7 mouse cellular contexts compared by ENCODE assay signal in the genomic region with DNA sequence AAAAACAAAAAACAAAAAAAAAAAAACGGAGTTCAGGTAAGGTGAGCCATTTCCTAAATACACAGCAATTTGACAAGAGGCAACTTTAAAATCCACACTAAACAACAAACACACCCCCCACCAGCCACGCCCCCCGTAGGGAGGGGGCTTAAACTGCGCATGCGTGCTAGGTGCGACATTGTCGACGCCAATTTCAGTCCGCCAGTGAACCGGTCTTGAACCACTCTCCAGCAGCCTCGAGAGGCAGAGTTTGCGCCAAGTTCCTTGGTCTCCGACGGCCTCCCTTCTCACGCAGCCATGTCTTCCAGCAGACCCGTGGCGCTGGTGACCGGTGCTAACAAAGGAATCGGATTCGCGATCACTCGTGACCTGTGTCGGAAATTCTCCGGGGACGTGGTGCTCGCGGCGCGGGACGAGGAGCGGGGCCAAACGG. TPM values are rescaled to one million over a fixed set of nuclear protein-coding genes. Genes with fewer than 3 reads are reported as not detected.
DNase-seq lines count a peak whose midpoint lies in the region; ATAC-seq and TF ChIP-seq lines count a peak whose summit lies in the region.

No protein-coding gene starts in this region.

- peaks cover 37% of the 10 kb centered on the region for H3K4me1 ChIP-seq in embryonic facial prominence, embryonic 10.5 days
- H3K4me1 ChIP-seq in limb, embryonic 11.5 days (ENCODE audit: control insufficient read depth, insufficient read depth, low read length), result 0 out of 2 replicates have a peak, but pooled peaks cover 11% of the 10 kb centered on the region
- peaks cover 36% of the 10 kb centered on the region for H3K4me1 ChIP-seq in midbrain, embryonic 13.5 days (replicated peaks)
- H3K4me1 ChIP-seq in small intestine, adult 2 months (ENCODE audit: control insufficient read depth, insufficient read depth, insufficient read length, low read length), result peaks cover 9% of the 10 kb centered on the region; the same call in 1 of the 2 replicates

- peak overlapping the region; percentile 79 for H3K4me2 ChIP-seq in limb, embryonic 11.5 days (ENCODE audit: low read depth, severe bottlenecking)
- H3K4me2 ChIP-seq in midbrain, embryonic 13.5 days (replicated peaks), result peak overlapping the region; percentile 84

- 0 out of 2 replicates have a peak, but pooled peaks have one; percentile 13 for TF ChIP-seq CTCF in small intestine, adult 2 months (IDR thresholded peaks at IDR 0.05; ENCODE audit: extremely low read depth, insufficient read length, insufficient replicate concordance, low read depth, low read length)

- DNase-seq in adrenal gland, postnatal 10 days, result peak; percentile 93
- DNase-seq in embryonic facial prominence, embryonic 10.5 days (ENCODE audit: low spot score), result peak; percentile 89
- peak; percentile 98 for DNase-seq in heart, adult 11 months
- DNase-seq in kidney, adult 11 months, result peak; percentile 85
- DNase-seq in limb, embryonic 11.5 days (ENCODE audit: low spot score), result peak; percentile 93

- H3K27ac ChIP-seq in embryonic facial prominence, embryonic 10.5 days (replicated peaks), result peak overlapping the region; percentile 89
- no peak overlapping the region; the same call in 1 of the 2 replicates for H3K27ac ChIP-seq in limb, embryonic 11.5 days (replicated peaks; ENCODE audit: low read depth, low read length)
- peak overlapping the region; percentile 83 for H3K27ac ChIP-seq in midbrain, embryonic 13.5 days
- peak overlapping the region; percentile 86 for H3K27ac ChIP-seq in small intestine, adult 2 months (ENCODE audit: insufficient read depth, low read depth, low read length)

- under 1% methylated on average over 32 of the region's 32 CpGs for WGBS in embryonic facial prominence, embryonic 10.5 days
- WGBS in limb, embryonic 11.5 days, result under 1% methylated on average over 32 of the region's 32 CpGs
- WGBS in midbrain, embryonic 13.5 days, result under 1% methylated on average over 32 of the region's 32 CpGs
- under 1% methylated on average over 32 of the region's 32 CpGs for WGBS in small intestine, adult 2 months

- peaks cover 38% of the 10 kb centered on the region for H3K36me3 ChIP-seq in embryonic facial prominence, embryonic 10.5 days (replicated peaks)
- no peaks in the 10 kb centered on the region; the same call in 1 of the 2 replicates for H3K36me3 ChIP-seq in limb, embryonic 11.5 days (ENCODE audit: control insufficient read depth, insufficient read depth, low read length)
- peaks cover 33% of the 10 kb centered on the region for H3K36me3 ChIP-seq in midbrain, embryonic 13.5 days
- peaks cover 13% of the 10 kb centered on the region for H3K36me3 ChIP-seq in small intestine, adult 2 months (ENCODE audit: control insufficient read depth, insufficient read depth, low read length)

- peak overlapping the region; percentile 81 for H3K4me3 ChIP-seq in embryonic facial prominence, embryonic 10.5 days
- H3K4me3 ChIP-seq in limb, embryonic 11.5 days (ENCODE audit: low read depth, low read length), result peak overlapping the region; percentile 66
- H3K4me3 ChIP-seq in midbrain, embryonic 13.5 days (replicated peaks), result peak overlapping the region; percentile 73
- peak overlapping the region; percentile 87 for H3K4me3 ChIP-seq in small intestine, adult 2 months (ENCODE audit: low read depth, low read length)

- ATAC-seq in limb, embryonic 11.5 days (ENCODE audit: insufficient number of reproducible peaks, low FRiP score, low TSS enrichment, low read depth), result no peak
- peak; percentile 53 for ATAC-seq in midbrain, embryonic 13.5 days

- no peaks in the 10 kb centered on the region for H3K9me3 ChIP-seq in embryonic facial prominence, embryonic 10.5 days
- no peaks in the 10 kb centered on the region for H3K9me3 ChIP-seq in limb, embryonic 11.5 days (ENCODE audit: control insufficient read depth, low read length)
- no peaks in the 10 kb centered on the region for H3K9me3 ChIP-seq in midbrain, embryonic 13.5 days

- peak overlapping the region; percentile 74 for H3K9ac ChIP-seq in limb, embryonic 11.5 days (ENCODE audit: low read length)
- peak overlapping the region; percentile 76 for H3K9ac ChIP-seq in midbrain, embryonic 13.5 days (replicated peaks)

- no peaks in the 10 kb centered on the region for H3K27me3 ChIP-seq in embryonic facial prominence, embryonic 10.5 days (replicated peaks; ENCODE audit: low read depth, poor library complexity, severe bottlenecking)
- no peaks in the 10 kb centered on the region for H3K27me3 ChIP-seq in limb, embryonic 11.5 days (ENCODE audit: control insufficient read depth, insufficient read depth, low read length)
- H3K27me3 ChIP-seq in midbrain, embryonic 13.5 days, result 0 out of 2 replicates have a peak, but pooled peaks cover 5% of the 10 kb centered on the region
- H3K27me3 ChIP-seq in small intestine, adult 2 months (ENCODE audit: control insufficient read depth, insufficient read depth, low read length), result no peaks in the 10 kb centered on the region

- peak; percentile 95; the same call in 1 of the 2 replicates for TF ChIP-seq POLR2A in small intestine, adult 2 months (IDR thresholded peaks at IDR 0.05; ENCODE audit: low read depth, low read length)

RNA-seq across cellular contexts. Expression of a gene that starts 2.0 kb away (rescaled TPM):
- total RNA-seq in adrenal gland, postnatal 10 days (2021), result 100 to 1,000 TPM; 126 to 131 TPM
- polyA plus RNA-seq in embryonic facial prominence, embryonic 10.5 days (2016; fragmentation: Nextera tagmentation; extraction: Ambion mirVana), result 97.5 and 111 TPM in 2 replicates
- 119 and 129 TPM in 2 replicates for polyA plus RNA-seq in limb, embryonic 11.5 days (2014; fragmentation: Nextera tagmentation; extraction: Ambion mirVana)
- polyA plus RNA-seq in midbrain, embryonic 13.5 days (2015; fragmentation: Nextera tagmentation; extraction: Ambion mirVana), result 156 and 157 TPM in 2 replicates
- polyA plus RNA-seq in small intestine, adult 2 months (2012; rRNA removed), result 352 and 389 TPM in 2 replicates

RNA-seq across cellular contexts. Expression of a gene that starts 3.8 kb away (rescaled TPM):
- 1 to 10 TPM; 8.6 to 8.8 TPM for total RNA-seq in adrenal gland, postnatal 10 days (2021)
- polyA plus RNA-seq in embryonic facial prominence, embryonic 10.5 days (2016; fragmentation: Nextera tagmentation; extraction: Ambion mirVana), result 15.6 and 17.7 TPM in 2 replicates
- 15.2 and 19.0 TPM in 2 replicates for polyA plus RNA-seq in limb, embryonic 11.5 days (2014; fragmentation: Nextera tagmentation; extraction: Ambion mirVana)
- polyA plus RNA-seq in midbrain, embryonic 13.5 days (2015; fragmentation: Nextera tagmentation; extraction: Ambion mirVana), result 15.2 and 16.4 TPM in 2 replicates
- polyA plus RNA-seq in small intestine, adult 2 months (2012; rRNA removed), result 2.4 TPM in 2 replicates

RNA-seq across cellular contexts. Expression of a gene that starts 20.2 kb away (rescaled TPM):
- 1 to 10 TPM; 7.5 TPM for total RNA-seq in adrenal gland, postnatal 10 days (2021)
- polyA plus RNA-seq in embryonic facial prominence, embryonic 10.5 days (2016; fragmentation: Nextera tagmentation; extraction: Ambion mirVana), result not detected in 2 replicates
- not detected in 2 replicates for polyA plus RNA-seq in limb, embryonic 11.5 days (2014; fragmentation: Nextera tagmentation; extraction: Ambion mirVana)
- not detected in 2 replicates for polyA plus RNA-seq in midbrain, embryonic 13.5 days (2015; fragmentation: Nextera tagmentation; extraction: Ambion mirVana)
- not detected in 2 replicates for polyA plus RNA-seq in small intestine, adult 2 months (2012; rRNA removed)
